Mouse (Mus musculus): ENCODE data around the gene Igf2. TPM values are rescaled to one million over a fixed set of nuclear protein-coding genes. Genes with fewer than 3 reads are reported as not detected.

Igf2 gene
- polyA plus RNA-seq (2012; rRNA removed): 16.7 and 17.9 TPM in 2 replicates

GRCm38 (mm10) chr7:142666659-142667058, at the start of gene Igf2:
Igf2 (minus strand) TSS chr7:142666816.

DNA sequence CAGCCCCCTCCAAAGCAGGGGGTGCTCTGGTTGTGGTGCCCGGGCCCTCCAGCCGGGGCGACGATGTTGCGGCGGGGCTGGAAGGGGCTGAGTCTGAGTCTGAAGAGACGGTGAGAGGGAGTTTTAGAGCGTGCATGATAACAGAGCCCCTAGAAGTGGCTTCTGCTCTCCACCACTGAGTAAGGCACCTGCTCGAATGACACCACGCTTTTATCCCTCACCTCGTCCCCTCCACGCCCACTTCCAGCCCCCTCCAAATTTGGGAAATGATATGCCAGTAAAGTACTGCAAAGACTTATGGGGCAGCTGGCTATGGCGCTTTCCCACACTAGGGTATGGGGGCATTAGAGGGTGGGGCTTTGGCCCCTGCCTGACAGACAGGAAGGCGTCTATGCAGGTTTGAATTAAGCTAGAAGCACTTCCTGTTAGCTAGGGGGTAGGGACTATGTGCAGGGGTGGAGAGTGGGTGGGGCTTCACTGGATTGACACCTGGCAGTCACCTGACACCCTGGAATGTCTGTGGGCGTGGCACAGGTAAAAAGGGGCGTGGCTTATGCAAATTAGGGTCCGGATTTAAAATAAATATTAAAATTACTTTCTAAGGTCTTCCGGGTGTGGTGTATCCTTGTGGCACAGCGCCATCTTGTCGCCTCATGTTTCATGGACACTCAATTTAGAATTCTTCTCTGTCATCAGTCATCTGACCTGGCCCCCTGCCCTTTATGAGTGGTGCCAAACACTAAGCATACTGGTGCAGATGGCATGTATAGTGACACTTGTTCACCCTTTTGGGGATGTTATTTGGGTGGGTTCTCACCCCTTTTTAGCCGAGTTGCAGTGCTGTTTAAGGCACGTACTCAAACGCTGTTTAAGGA, 3.4 kb upstream of the Igf2 start, which contains the start of gene Gm49394:
TSS of gene Gm49394 (minus strand) at position 192 of the 875 bp plus-strand sequence.

Other genes with a start within 250 kb of the Igf2 start
- 608 and 659 TPM in 2 replicates for gene Syt8, start 232.0 kb downstream of the Igf2 start, polyA plus RNA-seq (2012; rRNA removed)
- gene Tnni2, start 225.0 kb downstream of the Igf2 start, polyA plus RNA-seq (2012; rRNA removed): 22.6 and 28.4 TPM in 2 replicates
- 48.6 and 56.0 TPM in 2 replicates for gene Lsp1, start 206.0 kb downstream of the Igf2 start, polyA plus RNA-seq (2012; rRNA removed)
- 10.3 and 17.4 TPM in 2 replicates for gene Tnnt3, start 168.0 kb downstream of the Igf2 start, polyA plus RNA-seq (2012; rRNA removed)
- gene Mrpl23, start 134.1 kb downstream of the Igf2 start, polyA plus RNA-seq (2012; rRNA removed): 2.2 and 3.9 TPM in 2 replicates
- not detected in 2 replicates for gene Gm49394, start 3.1 kb upstream of the Igf2 start, polyA plus RNA-seq (2012; rRNA removed)
- 0.34 TPM in 1 of 2 replicates, not detected in the other for gene Ins2, start 76.6 kb upstream of the Igf2 start, polyA plus RNA-seq (2012; rRNA removed)

All from stomach, adult 2 months (tissue).